Mouse (Mus musculus): ENCODE measurements around the gene Kcnj13. TPM values are rescaled to one million over a fixed set of nuclear protein-coding genes. Genes with fewer than 3 reads are reported as not detected.
A peak's percentile ranks its signal among the peaks of the same experiment; 100 is the strongest.

Gene Kcnj13
- 1.8 and 3.5 TPM in 2 replicates for polyA plus RNA-seq (2016; fragmentation: Nextera tagmentation; extraction: Ambion mirVana)

DNA sequence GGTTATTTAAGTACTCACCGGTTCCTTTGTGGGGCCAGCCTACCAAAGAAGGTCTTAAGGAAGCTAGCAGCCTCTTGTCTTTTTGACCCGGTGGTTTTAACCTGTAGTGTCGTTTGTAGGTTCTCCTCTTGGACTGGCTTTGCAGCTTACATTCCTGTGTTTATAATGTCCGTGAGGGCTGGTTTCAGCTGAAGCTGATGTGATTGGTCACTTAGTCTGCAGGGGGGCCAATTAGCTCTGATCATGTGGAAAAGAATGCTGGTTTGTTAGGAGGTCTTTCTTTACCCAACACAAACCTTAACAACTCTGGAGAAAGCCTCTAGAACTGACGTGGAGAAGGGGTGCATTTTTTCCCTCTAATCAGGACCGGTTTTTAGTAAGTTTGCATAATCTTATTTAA lies at the start of gene Kcnj13:
Gene Kcnj13, minus strand, starts transcription at position 136 of the 400 bp plus-strand sequence.
- H3K4me3 ChIP-seq (replicated peaks) = no peak within 1 kb of the TSS
- no peak within 1 kb of the TSS for H3K9ac ChIP-seq (replicated peaks)
- WGBS = 39% methylated on average over 6 of the region's 6 CpGs

DNA sequence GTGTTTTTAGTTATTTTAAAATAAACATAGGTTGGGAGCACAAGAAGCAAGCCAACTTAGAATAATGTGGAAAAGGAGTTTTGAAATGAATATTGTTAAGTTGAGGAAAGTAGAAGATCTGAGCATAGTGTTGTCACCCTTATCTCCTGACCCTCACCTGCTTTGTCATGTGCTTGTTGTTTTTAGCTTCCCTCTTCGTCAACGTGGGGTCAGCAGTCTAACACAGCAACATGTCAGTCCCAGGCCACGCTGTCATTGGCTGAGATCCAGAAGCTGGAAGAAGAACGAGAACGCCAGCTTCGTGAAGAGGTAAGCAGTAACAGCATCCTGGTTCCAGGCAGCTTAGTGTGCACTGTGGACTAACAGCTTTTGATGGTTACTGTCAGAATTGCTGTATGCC lies 42.1 kb upstream of the Kcnj13 start:
- no peak for ATAC-seq (ENCODE audit: insufficient number of reproducible peaks, insufficient read depth, low FRiP score, low TSS enrichment, low read depth)
- no peak overlapping the region for H3K9ac ChIP-seq (replicated peaks)
- no peaks in the 10 kb centered on the region for H3K27me3 ChIP-seq
- H3K4me1 ChIP-seq (replicated peaks) = no peaks in the 10 kb centered on the region
- H3K4me3 ChIP-seq (replicated peaks) = no peak overlapping the region
- no peaks in the 10 kb centered on the region for H3K9me3 ChIP-seq
- no peak overlapping the region for H3K27ac ChIP-seq
- WGBS = 84% methylated on average over 6 of the region's 6 CpGs
- H3K4me2 ChIP-seq = no peak overlapping the region
- H3K36me3 ChIP-seq = peaks cover 82% of the 10 kb centered on the region

More for the DNA sequence above, at the start of gene Kcnj13:
- no peak for ATAC-seq (ENCODE audit: insufficient number of reproducible peaks, insufficient read depth, low FRiP score, low TSS enrichment, low read depth)
- H3K4me2 ChIP-seq = 0 out of 2 replicates have a peak within 1 kb of the TSS, but pooled peaks have one; percentile 19
- peaks cover 15% of the 10 kb centered on the region for H3K4me1 ChIP-seq (replicated peaks)
- peaks cover 27% of the 10 kb centered on the region for H3K36me3 ChIP-seq
- no peaks in the 10 kb centered on the region for H3K9me3 ChIP-seq
- H3K27ac ChIP-seq = no peak within 1 kb of the TSS
- H3K27me3 ChIP-seq = no peaks in the 10 kb centered on the region

DNA sequence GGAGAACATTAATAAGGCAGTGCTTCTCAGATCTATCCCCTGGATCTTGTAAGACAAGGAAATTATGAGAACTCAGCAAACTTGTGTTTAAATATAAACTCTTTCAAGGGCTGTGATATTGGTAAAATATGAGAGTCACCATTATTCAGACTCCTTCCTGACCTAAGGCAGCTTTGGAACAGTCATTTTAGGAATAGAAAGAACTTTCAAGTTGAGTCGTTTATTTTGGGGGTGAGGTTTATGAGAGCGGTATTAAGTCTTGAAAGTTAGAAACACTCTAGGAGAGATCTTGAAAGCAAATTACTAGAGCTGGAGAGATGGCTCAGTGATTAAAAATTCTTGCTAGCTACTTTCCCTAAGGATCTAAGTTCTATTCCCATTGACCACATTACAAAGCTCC lies 40.6 kb upstream of the Kcnj13 start:
- ATAC-seq (ENCODE audit: insufficient number of reproducible peaks, insufficient read depth, low FRiP score, low TSS enrichment, low read depth) = no peak

DNA sequence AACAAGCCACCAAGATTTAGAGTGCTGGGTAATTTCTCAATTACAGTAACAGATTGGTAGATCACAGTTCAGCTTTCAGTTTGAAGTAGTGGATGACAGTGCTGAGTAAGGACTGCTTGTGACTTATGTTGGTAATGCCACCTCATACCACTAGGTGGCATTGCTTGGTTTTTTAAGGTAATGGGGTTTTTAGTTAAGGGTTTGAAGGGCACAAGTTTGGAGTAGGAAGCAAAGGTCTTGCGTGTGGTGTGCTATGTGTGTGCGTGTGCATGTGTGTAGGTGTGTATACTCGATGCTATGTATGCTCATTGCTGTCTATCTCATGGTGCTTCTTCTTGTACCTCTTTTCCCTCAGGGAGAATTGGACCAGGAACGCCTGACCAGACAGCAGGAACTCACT lies 24.2 kb upstream of the Kcnj13 start:
- no peak for ATAC-seq (ENCODE audit: insufficient number of reproducible peaks, insufficient read depth, low FRiP score, low TSS enrichment, low read depth)
- H3K27me3 ChIP-seq = no peaks in the 10 kb centered on the region
- no peak overlapping the region for H3K4me3 ChIP-seq (replicated peaks)
- H3K27ac ChIP-seq = no peak overlapping the region
- no peak overlapping the region for H3K9ac ChIP-seq (replicated peaks)
- WGBS = 86% methylated on average over 4 of the region's 4 CpGs
- peaks cover 72% of the 10 kb centered on the region for H3K36me3 ChIP-seq
- no peaks in the 10 kb centered on the region for H3K9me3 ChIP-seq
- no peak overlapping the region for H3K4me2 ChIP-seq
- H3K4me1 ChIP-seq (replicated peaks) = no peaks in the 10 kb centered on the region

More for the DNA sequence above, 40.6 kb upstream of the Kcnj13 start:
- H3K27ac ChIP-seq = no peak overlapping the region
- no peaks in the 10 kb centered on the region for H3K27me3 ChIP-seq
- WGBS = 92% methylated on average over 2 of the region's 2 CpGs
- H3K4me2 ChIP-seq = no peak overlapping the region
- H3K9me3 ChIP-seq = no peaks in the 10 kb centered on the region
- H3K9ac ChIP-seq (replicated peaks) = no peak overlapping the region
- H3K4me1 ChIP-seq (replicated peaks) = no peaks in the 10 kb centered on the region
- peaks cover 84% of the 10 kb centered on the region for H3K36me3 ChIP-seq
- no peak overlapping the region for H3K4me3 ChIP-seq (replicated peaks)

DNA sequence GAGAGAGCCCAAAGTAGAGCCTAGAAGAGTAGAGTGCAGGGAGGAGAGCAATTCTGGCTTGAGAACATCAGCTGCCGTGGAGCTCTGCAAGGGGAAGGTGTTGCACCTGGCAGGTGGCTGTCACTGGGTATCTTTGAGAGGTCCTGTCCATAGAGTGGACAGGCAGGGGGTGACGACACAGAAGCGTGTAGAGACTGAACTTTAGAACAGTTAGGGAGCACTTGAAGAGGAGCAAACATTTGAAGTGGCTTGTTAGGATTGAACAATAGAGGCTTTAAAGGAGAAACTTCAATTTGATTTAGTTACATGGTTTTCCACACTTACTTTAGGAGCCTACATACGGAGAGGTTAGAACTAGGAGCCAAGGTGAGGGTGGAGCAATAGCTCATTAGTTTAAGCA lies 14.9 kb upstream of the Kcnj13 start:
- Histone ChIP-seq H3K4me2 (no peak overlapping the region), H3K27me3 (no peaks in the 10 kb centered on the region), H3K4me1 (replicated peaks) (no peaks in the 10 kb centered on the region), H3K4me3 (replicated peaks) (no peak overlapping the region), H3K36me3 (peaks cover 87% of the 10 kb centered on the region), H3K27ac (no peak overlapping the region), H3K9ac (replicated peaks) (no peak overlapping the region), H3K9me3 (no peaks in the 10 kb centered on the region)
- 94% methylated on average over 4 of the region's 4 CpGs for WGBS
- ATAC-seq (ENCODE audit: insufficient number of reproducible peaks, insufficient read depth, low FRiP score, low TSS enrichment, low read depth) = no peak

DNA sequence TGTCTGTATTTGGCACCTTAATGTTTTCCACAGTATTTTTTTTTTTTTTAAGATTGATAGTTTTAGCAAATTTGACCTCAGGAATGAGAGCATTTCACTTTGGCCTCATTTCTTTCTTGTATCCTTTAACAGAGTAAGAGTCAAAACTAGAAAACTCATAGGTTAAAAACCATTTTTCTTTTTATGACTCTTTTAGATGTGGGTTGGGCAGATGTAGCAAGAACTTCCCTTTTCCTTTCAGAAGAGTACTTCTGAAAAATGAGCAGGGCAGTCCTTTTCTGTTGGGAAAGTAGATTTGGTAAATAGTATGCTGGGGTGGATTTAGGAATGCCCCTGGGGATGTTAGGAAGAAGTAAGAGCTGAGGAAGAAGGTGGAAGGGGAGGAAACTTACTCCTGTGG lies 11.5 kb upstream of the Kcnj13 start:
- no peak for ATAC-seq (ENCODE audit: insufficient number of reproducible peaks, insufficient read depth, low FRiP score, low TSS enrichment, low read depth)

DNA sequence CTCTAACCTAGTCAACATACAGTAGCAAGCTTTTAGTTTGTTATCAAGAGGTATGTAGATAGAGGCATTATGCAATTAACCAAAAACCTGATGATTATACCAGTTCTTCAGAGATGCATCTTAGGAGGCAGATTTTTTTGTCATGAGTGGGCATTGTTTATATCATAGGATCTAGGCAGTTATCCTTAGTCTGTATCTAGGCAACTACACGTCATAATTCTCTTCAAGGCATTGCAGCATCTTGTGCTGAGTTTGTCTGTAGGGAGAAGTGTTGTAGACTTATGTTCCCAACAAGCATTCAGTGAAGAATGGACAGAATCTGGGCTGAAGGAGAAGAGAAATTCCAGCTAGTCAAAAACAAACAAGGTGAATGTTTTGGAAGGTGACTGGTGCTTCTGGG lies 10.2 kb upstream of the Kcnj13 start:
- Histone ChIP-seq H3K9me3 (no peaks in the 10 kb centered on the region), H3K27ac (no peak overlapping the region), H3K4me3 (replicated peaks) (no peak overlapping the region), H3K27me3 (no peaks in the 10 kb centered on the region), H3K36me3 (peaks cover 56% of the 10 kb centered on the region), H3K9ac (replicated peaks) (no peak overlapping the region), H3K4me2 (no peak overlapping the region), H3K4me1 (replicated peaks) (no peaks in the 10 kb centered on the region)
- WGBS = 88% methylated on average over 1 of the region's 1 CpGs
- ATAC-seq (ENCODE audit: insufficient number of reproducible peaks, insufficient read depth, low FRiP score, low TSS enrichment, low read depth) = no peak

More for the DNA sequence above, 11.5 kb upstream of the Kcnj13 start:
- Histone ChIP-seq H3K4me2 (no peak overlapping the region), H3K4me1 (replicated peaks) (no peaks in the 10 kb centered on the region), H3K9ac (replicated peaks) (no peak overlapping the region), H3K27ac (no peak overlapping the region), H3K36me3 (peaks cover 68% of the 10 kb centered on the region), H3K4me3 (replicated peaks) (no peak overlapping the region), H3K27me3 (no peaks in the 10 kb centered on the region), H3K9me3 (no peaks in the 10 kb centered on the region)

DNA sequence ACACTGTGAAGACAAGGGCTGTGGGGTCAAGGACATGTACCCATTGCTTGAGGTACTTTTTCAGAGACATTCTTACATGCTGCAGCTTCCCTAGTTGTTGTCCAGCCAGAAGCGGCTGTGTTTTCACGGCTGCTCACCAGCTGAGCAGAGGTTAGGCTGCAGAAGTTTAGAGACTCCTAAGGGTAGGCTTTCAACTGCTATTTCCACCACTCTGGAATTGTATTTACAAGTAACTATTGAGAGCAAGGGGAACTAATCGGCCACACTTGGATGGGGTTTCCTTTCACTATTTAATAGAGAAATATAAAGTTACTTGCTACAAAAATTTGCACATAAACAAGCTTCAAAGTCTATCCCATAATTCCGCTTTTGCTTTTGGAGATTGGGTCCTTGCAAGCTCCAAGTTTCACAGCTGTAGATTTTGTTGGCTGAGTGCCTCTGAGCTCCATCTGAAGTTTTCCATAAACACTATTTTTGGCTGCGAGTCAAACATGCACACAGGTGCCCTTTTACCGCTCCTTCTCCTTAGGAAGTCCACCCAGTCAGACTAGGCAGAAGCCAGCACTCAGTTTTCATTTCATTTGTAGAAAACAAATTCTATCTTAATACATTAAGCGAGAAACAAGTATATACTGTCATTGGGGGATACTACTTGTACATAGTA lies 2.5 kb upstream of the Kcnj13 start:
- Histone ChIP-seq H3K4me2 (no peak overlapping the region), H3K27ac (peak overlapping the region; percentile 66), H3K4me3 (replicated peaks) (no peak overlapping the region), H3K27me3 (no peaks in the 10 kb centered on the region), H3K4me1 (replicated peaks) (peaks cover 15% of the 10 kb centered on the region), H3K9ac (replicated peaks) (no peak overlapping the region), H3K9me3 (no peaks in the 10 kb centered on the region), H3K36me3 (peaks cover 6% of the 10 kb centered on the region)
- ATAC-seq (ENCODE audit: insufficient number of reproducible peaks, insufficient read depth, low FRiP score, low TSS enrichment, low read depth) = peak; percentile 63; the same call in 1 of the 2 replicates
- WGBS = 65% methylated on average over 7 of the region's 7 CpGs

DNA sequence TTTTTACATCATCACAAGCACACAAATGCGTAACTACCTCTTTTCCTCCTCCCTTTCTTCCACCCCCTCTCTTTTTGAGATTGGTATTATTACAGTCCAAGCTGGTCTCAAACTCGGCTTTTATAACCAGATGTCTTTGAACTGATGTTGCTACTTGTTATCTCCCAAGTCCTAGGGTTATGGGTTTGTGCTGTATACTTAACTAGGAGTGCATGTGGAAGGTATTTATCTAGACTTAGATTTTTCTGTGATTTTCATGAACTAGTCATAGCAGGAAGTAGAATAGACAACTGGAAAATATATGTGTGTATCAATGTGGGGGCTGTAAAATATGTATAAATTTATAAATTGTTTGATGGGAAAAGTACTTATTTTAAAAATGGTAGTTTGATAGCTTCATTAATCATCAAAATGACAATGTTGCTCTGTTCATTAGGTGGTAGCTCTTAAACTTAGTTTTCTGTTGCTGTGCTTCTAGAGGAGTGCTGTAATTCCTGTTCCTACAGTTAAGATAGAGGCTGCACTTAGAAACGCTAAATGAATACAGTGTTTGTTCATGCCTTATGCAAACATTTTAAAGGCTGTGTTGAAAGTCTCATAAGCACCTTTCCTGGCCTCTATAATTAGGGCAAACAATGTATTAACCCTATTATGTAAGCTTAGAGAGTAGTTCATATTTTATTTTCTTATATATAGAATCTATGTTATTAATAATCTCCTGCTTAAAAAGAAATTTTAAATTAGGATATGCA lies 909 bp downstream of the Kcnj13 start:
- Histone ChIP-seq H3K4me2 (no peak overlapping the region), H3K27ac (no peak overlapping the region), H3K27me3 (no peaks in the 10 kb centered on the region), H3K36me3 (peaks cover 33% of the 10 kb centered on the region), H3K9ac (replicated peaks) (no peak overlapping the region), H3K4me3 (replicated peaks) (no peak overlapping the region), H3K9me3 (no peaks in the 10 kb centered on the region), H3K4me1 (replicated peaks) (peaks cover 15% of the 10 kb centered on the region)
- ATAC-seq (ENCODE audit: insufficient number of reproducible peaks, insufficient read depth, low FRiP score, low TSS enrichment, low read depth) = no peak
- 70% methylated on average over 3 of the region's 3 CpGs for WGBS

DNA sequence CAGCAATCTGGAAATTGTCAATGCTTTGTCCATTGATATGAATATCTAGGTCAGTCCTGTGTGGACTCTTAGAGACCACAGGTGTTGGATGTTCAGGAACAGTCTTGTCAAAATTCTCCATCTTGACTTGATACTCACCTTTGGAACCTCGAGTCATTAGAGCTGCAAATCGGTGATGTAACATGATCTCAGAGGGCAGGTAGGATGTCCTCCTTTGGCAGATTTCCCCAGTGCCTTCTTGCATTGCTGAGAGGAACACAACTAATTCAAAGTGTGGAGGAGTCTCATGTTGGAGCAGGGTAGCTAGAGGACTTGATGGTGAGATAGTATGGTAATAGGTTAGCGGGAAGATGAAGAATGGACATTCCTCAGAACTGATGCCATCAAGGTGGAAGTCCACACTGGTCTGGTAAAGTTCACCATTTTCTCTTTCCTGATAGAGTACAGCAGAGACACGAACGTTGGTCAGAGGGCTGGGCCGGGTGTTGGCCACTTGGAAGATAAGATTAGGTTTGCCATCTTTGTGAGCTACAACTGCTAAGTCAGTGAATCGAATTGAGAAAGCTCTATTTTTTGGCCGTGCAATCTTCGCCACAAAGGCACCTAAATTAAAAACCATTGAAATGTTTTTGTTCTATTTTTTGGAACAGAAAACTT lies 8.0 kb downstream of the Kcnj13 start:
- H3K27ac ChIP-seq = no peak overlapping the region
- no peak overlapping the region for H3K4me3 ChIP-seq (replicated peaks)
- no peak overlapping the region for H3K4me2 ChIP-seq
- ATAC-seq (ENCODE audit: insufficient number of reproducible peaks, insufficient read depth, low FRiP score, low TSS enrichment, low read depth) = no peak
- no peaks in the 10 kb centered on the region for H3K4me1 ChIP-seq (replicated peaks)
- H3K36me3 ChIP-seq = peaks cover 53% of the 10 kb centered on the region
- 91% methylated on average over 9 of the region's 9 CpGs for WGBS
- H3K27me3 ChIP-seq = no peaks in the 10 kb centered on the region
- no peak overlapping the region for H3K9ac ChIP-seq (replicated peaks)
- no peaks in the 10 kb centered on the region for H3K9me3 ChIP-seq

DNA sequence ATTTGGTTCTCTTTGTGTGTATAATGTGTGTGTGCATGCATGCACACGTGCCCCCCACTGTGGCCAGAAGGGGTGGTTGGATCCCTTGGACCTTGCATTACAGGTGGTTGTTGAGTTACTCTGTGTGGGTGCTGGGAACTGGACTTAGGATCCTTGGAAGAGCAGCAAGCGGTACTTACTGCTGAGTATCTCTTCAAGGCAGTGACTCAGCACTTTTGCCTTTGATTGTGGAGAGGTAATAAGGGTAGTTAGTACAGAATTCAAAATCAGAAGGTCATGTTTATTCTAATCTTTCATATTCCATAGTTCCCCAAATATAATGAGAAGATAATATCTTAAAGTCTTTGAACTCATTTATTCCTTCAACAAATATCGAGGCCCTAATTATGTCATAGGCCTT lies 13.4 kb downstream of the Kcnj13 start:
- no peak overlapping the region for H3K4me2 ChIP-seq
- no peaks in the 10 kb centered on the region for H3K9me3 ChIP-seq
- H3K4me3 ChIP-seq (replicated peaks) = no peak overlapping the region
- no peak overlapping the region for H3K27ac ChIP-seq
- 95% methylated on average over 3 of the region's 3 CpGs for WGBS
- peaks cover 47% of the 10 kb centered on the region for H3K36me3 ChIP-seq
- no peaks in the 10 kb centered on the region for H3K4me1 ChIP-seq (replicated peaks)
- no peak overlapping the region for H3K9ac ChIP-seq (replicated peaks)
- H3K27me3 ChIP-seq = no peaks in the 10 kb centered on the region
- ATAC-seq (ENCODE audit: insufficient number of reproducible peaks, insufficient read depth, low FRiP score, low TSS enrichment, low read depth) = no peak

Data from limb, embryonic 12.5 days (tissue).